Comparison of ENCODE assay signal across 21 mouse cellular contexts in the genomic region with DNA sequence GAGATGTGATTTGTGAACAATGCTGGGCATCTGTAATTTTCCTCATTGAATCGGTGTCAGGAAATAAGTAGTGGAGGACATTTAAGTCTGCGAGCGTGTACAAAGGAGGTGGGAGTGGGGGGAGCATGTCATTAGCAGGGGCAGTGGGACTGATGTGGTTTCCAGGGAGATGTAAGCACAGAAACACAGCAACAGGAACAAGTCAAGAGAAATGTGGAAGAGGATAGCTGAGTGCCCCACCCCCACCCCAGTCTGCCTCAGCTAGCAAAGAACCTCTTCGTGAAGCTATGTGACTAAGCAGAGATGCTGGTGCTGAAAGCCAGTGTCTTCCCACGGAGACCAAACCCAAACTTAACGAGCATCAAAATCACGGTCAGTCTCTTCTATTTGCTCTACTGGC.
A peak's percentile ranks its signal among the peaks of the same experiment; 100 is the strongest.
DNase-seq lines count a peak whose midpoint lies in the region; ATAC-seq lines count a peak whose summit lies in the region.
"Had no signal": no experiment of that assay in that cellular context is flagged by ENCODE, and none has a peak within 500 bp of the region (broad histone marks: within the 10 kb centered on the region; RNA-seq: fewer than 3 reads in every experiment).

No protein-coding gene starts in this region.

- H3K4me2 ChIP-seq in midbrain, embryonic 15.5 days: no peak overlapping the region
- no peak overlapping the region for H3K4me2 ChIP-seq in forebrain, embryonic 15.5 days (replicated peaks)
- no peak overlapping the region for H3K4me2 ChIP-seq in midbrain, embryonic 13.5 days (replicated peaks)
- H3K4me2 ChIP-seq: liver, embryonic 12.5 days; lung, embryonic 14.5 days; midbrain, embryonic 12.5 days; neural tube, embryonic 12.5 days had no signal

- peak overlapping the region; percentile 28 for H3K27ac ChIP-seq in midbrain, embryonic 10.5 days (replicated peaks)
- no peak overlapping the region for H3K27ac ChIP-seq in midbrain, embryonic 15.5 days
- H3K27ac ChIP-seq in forebrain, embryonic 15.5 days (replicated peaks): no peak overlapping the region
- H3K27ac ChIP-seq in midbrain, embryonic 13.5 days: no peak overlapping the region
- H3K27ac ChIP-seq: limb, embryonic 10.5 days; liver, embryonic 12.5 days; midbrain, embryonic 12.5 days; neural tube, embryonic 12.5 days had no signal

- H3K4me3 ChIP-seq in midbrain, embryonic 10.5 days: no peak overlapping the region
- H3K4me3 ChIP-seq in midbrain, embryonic 15.5 days: no peak overlapping the region
- H3K4me3 ChIP-seq in forebrain, embryonic 15.5 days: no peak overlapping the region
- H3K4me3 ChIP-seq in midbrain, embryonic 13.5 days (replicated peaks): no peak overlapping the region
- H3K4me3 ChIP-seq: limb, embryonic 10.5 days; liver, embryonic 12.5 days; midbrain, embryonic 12.5 days; neural tube, embryonic 12.5 days had no signal

- H3K9ac ChIP-seq in midbrain, embryonic 15.5 days: no peak overlapping the region
- H3K9ac ChIP-seq in forebrain, embryonic 15.5 days (replicated peaks): no peak overlapping the region
- H3K9ac ChIP-seq in midbrain, embryonic 13.5 days (replicated peaks): no peak overlapping the region
- H3K9ac ChIP-seq: liver, embryonic 12.5 days; lung, embryonic 14.5 days; midbrain, embryonic 12.5 days; neural tube, embryonic 12.5 days had no signal

- WGBS in midbrain, embryonic 10.5 days: 51% methylated on average over 7 of the region's 7 CpGs
- 30% methylated on average over 7 of the region's 7 CpGs for WGBS in midbrain, embryonic 15.5 days
- WGBS in forebrain, embryonic 15.5 days: 20% methylated on average over 7 of the region's 7 CpGs
- whole genome bisulfite sequencing in midbrain, embryonic 13.5 days: 23% methylated on average over 7 of the region's 7 CpGs

- no peaks in the 10 kb centered on the region for H3K27me3 ChIP-seq in midbrain, embryonic 10.5 days (ENCODE audit: low read depth, poor library complexity, severe bottlenecking)
- no peaks in the 10 kb centered on the region for H3K27me3 ChIP-seq in midbrain, embryonic 15.5 days (replicated peaks)
- no peaks in the 10 kb centered on the region for H3K27me3 ChIP-seq in forebrain, embryonic 15.5 days
- H3K27me3 ChIP-seq in midbrain, embryonic 13.5 days: no peaks in the 10 kb centered on the region
- H3K27me3 ChIP-seq: liver, embryonic 12.5 days; midbrain, embryonic 12.5 days; neural tube, embryonic 12.5 days had no signal

- ATAC-seq in frontal cortex, adult (ENCODE audit: low TSS enrichment): peak; percentile 44; the same call in 1 of the 2 replicates
- ATAC-seq in midbrain, embryonic 15.5 days (replicated peaks): no peak
- peak; percentile 38; the same call in 1 of the 2 replicates for ATAC-seq in forebrain, embryonic 15.5 days (replicated peaks)
- 0 out of 2 replicates have a peak, but pooled peaks have one; percentile 17 for ATAC-seq in midbrain, embryonic 13.5 days
- ATAC-seq: intestine, postnatal 0 days; liver, embryonic 12.5 days had no signal

- H3K9me3 ChIP-seq in midbrain, embryonic 10.5 days (replicated peaks): no peaks in the 10 kb centered on the region
- H3K9me3 ChIP-seq in midbrain, embryonic 15.5 days: no peaks in the 10 kb centered on the region
- H3K9me3 ChIP-seq in forebrain, embryonic 15.5 days: no peaks in the 10 kb centered on the region
- H3K9me3 ChIP-seq in midbrain, embryonic 13.5 days: no peaks in the 10 kb centered on the region
- H3K9me3 ChIP-seq: limb, embryonic 10.5 days; liver, embryonic 12.5 days; midbrain, embryonic 12.5 days; neural tube, embryonic 12.5 days had no signal

- H3K36me3 ChIP-seq in midbrain, embryonic 10.5 days: no peaks in the 10 kb centered on the region
- no peaks in the 10 kb centered on the region for H3K36me3 ChIP-seq in midbrain, embryonic 15.5 days (replicated peaks)
- no peaks in the 10 kb centered on the region for H3K36me3 ChIP-seq in forebrain, embryonic 15.5 days
- no peaks in the 10 kb centered on the region for H3K36me3 ChIP-seq in midbrain, embryonic 13.5 days
- H3K36me3 ChIP-seq: limb, embryonic 10.5 days; liver, embryonic 12.5 days; midbrain, embryonic 12.5 days; neural tube, embryonic 12.5 days had no signal

- DNase-seq in frontal cortex, postnatal 25 days (ENCODE audit: low spot score in 2 of 2): no peak
- DNase-seq in midbrain, embryonic 10.5 days (ENCODE audit: low spot score): peak; percentile 33
- DNase-seq in right cerebral cortex, postnatal 36 days (ENCODE audit: low spot score in 2 of 2): no peak
- DNase-seq in kidney, postnatal 36 days: no peak
- DNase-seq: adrenal gland, postnatal 25 days; B cell, adult 2 months; cerebellum, postnatal 10 days; heart, postnatal 4 days; kidney, postnatal 10 days; lung, embryonic 14.5 days; lung, postnatal 4 days; thymus, postnatal 36 days had no signal

- H3K4me1 ChIP-seq in midbrain, embryonic 10.5 days: peaks cover 25% of the 10 kb centered on the region
- H3K4me1 ChIP-seq in midbrain, embryonic 15.5 days: no peaks in the 10 kb centered on the region
- H3K4me1 ChIP-seq in forebrain, embryonic 15.5 days: 0 out of 2 replicates have a peak, but pooled peaks cover 5% of the 10 kb centered on the region
- peaks cover 14% of the 10 kb centered on the region for H3K4me1 ChIP-seq in midbrain, embryonic 13.5 days (replicated peaks)
- H3K4me1 ChIP-seq: liver, embryonic 12.5 days had no signal
